Mouse (Mus musculus) kidney, adult 2 months (tissue): ENCODE measurements around the gene Tmem213.

ENCODE experiments used
- CTCF ChIP-seq: fragments of 200-500 bp; conservative IDR thresholded peaks from 2 replicates; pipeline ENCODE4 v1.5.1; 2011; ENCODE audit warnings: low read depth, mild to moderate bottlenecking, control low read depth, low read length, moderate library complexity, mixed read lengths; ENCODE audit not compliant: insufficient read depth, insufficient read length
- POLR2A ChIP-seq: fragments of 200-500 bp; IDR thresholded peaks from one replicate; pipeline ENCODE4 v1.6.1; 2011; ENCODE audit warnings: low read depth, low read length, control low read depth

DNA sequence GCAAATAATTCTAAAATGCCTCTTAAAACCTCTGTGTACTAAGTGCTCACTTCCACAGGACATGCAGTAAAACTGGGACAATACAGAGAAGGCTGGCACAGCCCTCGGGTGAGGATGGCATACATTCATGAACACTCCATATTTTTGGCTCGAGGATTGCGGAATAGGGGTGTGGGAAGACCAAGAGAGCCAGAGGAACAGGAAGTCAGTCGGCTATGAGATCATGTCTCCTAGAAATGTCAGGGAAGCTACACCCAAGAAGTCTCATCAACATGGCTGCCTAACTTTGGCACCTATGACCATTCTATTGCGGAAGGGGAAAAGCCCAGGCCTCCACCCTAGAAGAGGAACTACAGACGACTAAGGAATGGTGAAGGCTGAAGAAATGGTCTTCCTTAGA is 9.3 kb downstream of the Tmem213 start:
- TF ChIP-seq POLR2A (no peak), CTCF (no peak)
